Mouse (Mus musculus): ENCODE results near the gene Ppp1r37.

DNA sequence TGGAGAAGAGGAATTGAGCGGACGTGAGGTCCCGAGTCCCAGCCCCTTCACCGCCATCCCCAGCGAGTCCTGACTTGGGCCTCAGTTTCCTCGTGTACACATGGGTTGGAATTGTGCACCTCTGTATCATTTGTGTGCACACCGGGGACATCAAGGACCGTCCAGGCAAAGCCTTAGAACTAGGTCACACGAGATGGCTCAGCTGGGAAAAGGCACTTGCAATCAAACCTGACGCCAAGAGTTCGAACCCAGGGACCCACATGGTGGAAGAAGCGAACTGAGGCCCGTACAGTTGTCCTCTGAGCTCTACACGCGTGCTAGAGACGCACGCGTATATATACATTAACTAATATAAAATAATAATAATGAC is 55.3 kb downstream of the Ppp1r37 start:
- TF ChIP-seq CTCF (IDR thresholded peaks at IDR 0.05; ENCODE audit: low read depth, low read length), result no peak
- no peak for TF ChIP-seq POLR2A (IDR thresholded peaks at IDR 0.05; ENCODE audit: borderline replicate concordance, low read depth, low read length)
